Mouse (Mus musculus): Measurements from ENCODE around the gene Agbl1.

DNA sequence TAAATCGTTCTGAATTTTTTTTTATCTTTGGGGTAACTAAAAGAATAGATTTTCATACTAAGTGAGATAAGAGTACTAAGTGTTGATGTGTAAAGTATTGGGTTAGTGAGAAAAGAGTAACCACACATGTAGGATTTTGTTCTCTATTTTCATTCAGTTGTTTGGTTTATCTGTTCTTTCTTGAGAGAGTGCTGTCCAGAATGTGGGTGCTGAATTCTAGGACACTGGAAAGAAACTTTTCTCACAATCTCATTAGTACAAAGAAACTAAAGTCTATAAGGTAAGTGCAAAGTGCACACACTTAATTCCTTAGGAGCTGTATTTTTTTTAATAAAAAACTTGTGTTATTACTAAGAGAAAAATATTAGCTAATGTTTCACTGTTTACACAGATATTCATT lies 674.4 kb downstream of the Agbl1 start:
- no peak for TF ChIP-seq CTCF (IDR thresholded peaks at IDR 0.05; ENCODE audit: low read depth, low read length)
- no peak for TF ChIP-seq POLR2A (IDR thresholded peaks at IDR 0.05; ENCODE audit: insufficient read depth, low read length)
- TF ChIP-seq EP300 (IDR thresholded peaks at IDR 0.05; ENCODE audit: insufficient read depth, low read depth, low read length), result no peak
